Mouse (Mus musculus): ENCODE results near the gene 1700021F07Rik. TPM values are rescaled to one million over a fixed set of nuclear protein-coding genes. Genes with fewer than 3 reads are reported as not detected.

The 1700021F07Rik gene
- polyA plus RNA-seq, 1 experiment from 2014 or later, result not detected

- no peak overlapping the region for H3K27ac ChIP-seq (ENCODE audit: low read depth, low read length)
- H3K4me1 ChIP-seq (replicated peaks; ENCODE audit: control insufficient read depth, insufficient read depth, low read length), result no peaks in the 10 kb centered on the region
- no peaks in the 10 kb centered on the region for H3K9me3 ChIP-seq (ENCODE audit: control insufficient read depth)
- WGBS, result 67% methylated on average over 6 of the region's 6 CpGs
- H3K36me3 ChIP-seq (ENCODE audit: control insufficient read depth, insufficient read depth), result no peaks in the 10 kb centered on the region
- ATAC-seq, result no peak
- H3K9ac ChIP-seq (ENCODE audit: low read depth, low read length), result no peak overlapping the region
- no peak overlapping the region for H3K4me2 ChIP-seq (replicated peaks; ENCODE audit: low read depth)
- H3K4me3 ChIP-seq (ENCODE audit: low read depth, low read length), result no peak overlapping the region
- no peak for TF ChIP-seq CTCF (IDR thresholded peaks at IDR 0.05; ENCODE audit: low read depth)
- no peaks in the 10 kb centered on the region for H3K27me3 ChIP-seq (replicated peaks; ENCODE audit: control insufficient read depth, insufficient read depth, low read length)
Observed at GRCm38 (mm10) chr2:173550681-173551080, 28.3 kb downstream of the 1700021F07Rik start.

GRCm38 (mm10) chr2:173553863-173554262 is 31.5 kb downstream of the 1700021F07Rik start:
- ATAC-seq, result no peak
- no peak overlapping the region for H3K4me3 ChIP-seq (ENCODE audit: low read depth, low read length)

GRCm38 (mm10) chr2:173558754-173559396 is 36.5 kb downstream of the 1700021F07Rik start:
- no peak for ATAC-seq
- H3K4me1 ChIP-seq (replicated peaks; ENCODE audit: control insufficient read depth, insufficient read depth, low read length), result no peaks in the 10 kb centered on the region

More at GRCm38 (mm10) chr2:173553863-173554262, 31.5 kb downstream of the 1700021F07Rik start:
- H3K27ac ChIP-seq (ENCODE audit: low read depth, low read length), result no peak overlapping the region
- H3K4me1 ChIP-seq (replicated peaks; ENCODE audit: control insufficient read depth, insufficient read depth, low read length), result no peaks in the 10 kb centered on the region
- peak; percentile 78 for TF ChIP-seq CTCF (IDR thresholded peaks at IDR 0.05; ENCODE audit: low read depth)
- H3K9me3 ChIP-seq (ENCODE audit: control insufficient read depth), result no peaks in the 10 kb centered on the region
- H3K4me2 ChIP-seq (replicated peaks; ENCODE audit: low read depth), result no peak overlapping the region
- no peaks in the 10 kb centered on the region for H3K36me3 ChIP-seq (ENCODE audit: control insufficient read depth, insufficient read depth)
- H3K27me3 ChIP-seq (replicated peaks; ENCODE audit: control insufficient read depth, insufficient read depth, low read length), result no peaks in the 10 kb centered on the region
- 40% methylated on average over 9 of the region's 9 CpGs for WGBS
- H3K9ac ChIP-seq (ENCODE audit: low read depth, low read length), result no peak overlapping the region

GRCm38 (mm10) chr2:173561851-173562442 is 39.6 kb downstream of the 1700021F07Rik start:
- Histone ChIP-seq H3K36me3 (ENCODE audit: control insufficient read depth, insufficient read depth) (no peaks in the 10 kb centered on the region), H3K27ac (ENCODE audit: low read depth, low read length) (no peak overlapping the region), H3K9ac (ENCODE audit: low read depth, low read length) (no peak overlapping the region), H3K4me3 (ENCODE audit: low read depth, low read length) (no peak overlapping the region), H3K27me3 (replicated peaks; ENCODE audit: control insufficient read depth, insufficient read depth, low read length) (0 out of 2 replicates have a peak, but pooled peaks cover 4% of the 10 kb centered on the region), H3K9me3 (ENCODE audit: control insufficient read depth) (no peaks in the 10 kb centered on the region), H3K4me1 (replicated peaks; ENCODE audit: control insufficient read depth, insufficient read depth, low read length) (no peaks in the 10 kb centered on the region), H3K4me2 (replicated peaks; ENCODE audit: low read depth) (no peak overlapping the region)
- WGBS, result 40% methylated on average over 5 of the region's 5 CpGs
- ATAC-seq, result no peak
- TF ChIP-seq CTCF (IDR thresholded peaks at IDR 0.05; ENCODE audit: low read depth), result peak; percentile 93

More at GRCm38 (mm10) chr2:173558754-173559396, 36.5 kb downstream of the 1700021F07Rik start:
- Histone ChIP-seq H3K4me2 (replicated peaks; ENCODE audit: low read depth) (no peak overlapping the region), H3K4me3 (ENCODE audit: low read depth, low read length) (no peak overlapping the region), H3K27me3 (replicated peaks; ENCODE audit: control insufficient read depth, insufficient read depth, low read length) (0 out of 2 replicates have a peak, but pooled peaks cover 4% of the 10 kb centered on the region), H3K36me3 (ENCODE audit: control insufficient read depth, insufficient read depth) (no peaks in the 10 kb centered on the region), H3K27ac (ENCODE audit: low read depth, low read length) (no peak overlapping the region), H3K9me3 (ENCODE audit: control insufficient read depth) (no peaks in the 10 kb centered on the region), H3K9ac (ENCODE audit: low read depth, low read length) (no peak overlapping the region)
- whole genome bisulfite sequencing, result 51% methylated on average over 12 of the region's 12 CpGs
- no peak for TF ChIP-seq CTCF (IDR thresholded peaks at IDR 0.05; ENCODE audit: low read depth)

- peak; percentile 69 for TF ChIP-seq CTCF (IDR thresholded peaks at IDR 0.05; ENCODE audit: low read depth)
- H3K27me3 ChIP-seq (replicated peaks; ENCODE audit: control insufficient read depth, insufficient read depth, low read length), result 0 out of 2 replicates have a peak, but pooled peaks cover 4% of the 10 kb centered on the region
- WGBS, result 61% methylated on average over 7 of the region's 7 CpGs
- H3K4me2 ChIP-seq (replicated peaks; ENCODE audit: low read depth), result no peak overlapping the region
- H3K36me3 ChIP-seq (ENCODE audit: control insufficient read depth, insufficient read depth), result no peaks in the 10 kb centered on the region
- no peak overlapping the region for H3K4me3 ChIP-seq (ENCODE audit: low read depth, low read length)
- no peak for ATAC-seq
- H3K27ac ChIP-seq (ENCODE audit: low read depth, low read length), result no peak overlapping the region
- H3K9me3 ChIP-seq (ENCODE audit: control insufficient read depth), result no peaks in the 10 kb centered on the region
- no peaks in the 10 kb centered on the region for H3K4me1 ChIP-seq (replicated peaks; ENCODE audit: control insufficient read depth, insufficient read depth, low read length)
- H3K9ac ChIP-seq (ENCODE audit: low read depth, low read length), result no peak overlapping the region
Observed at GRCm38 (mm10) chr2:173563336-173563735, 41.0 kb downstream of the 1700021F07Rik start.

- peak; percentile 60 for TF ChIP-seq CTCF (IDR thresholded peaks at IDR 0.05; ENCODE audit: low read depth)
- Histone ChIP-seq H3K4me3 (ENCODE audit: low read depth, low read length) (no peak overlapping the region), H3K4me1 (replicated peaks; ENCODE audit: control insufficient read depth, insufficient read depth, low read length) (no peaks in the 10 kb centered on the region), H3K9ac (ENCODE audit: low read depth, low read length) (no peak overlapping the region), H3K36me3 (ENCODE audit: control insufficient read depth, insufficient read depth) (no peaks in the 10 kb centered on the region), H3K27me3 (replicated peaks; ENCODE audit: control insufficient read depth, insufficient read depth, low read length) (0 out of 2 replicates have a peak, but pooled peaks cover 4% of the 10 kb centered on the region), H3K27ac (ENCODE audit: low read depth, low read length) (no peak overlapping the region), H3K9me3 (ENCODE audit: control insufficient read depth) (no peaks in the 10 kb centered on the region), H3K4me2 (replicated peaks; ENCODE audit: low read depth) (no peak overlapping the region)
- 40% methylated on average over 9 of the region's 9 CpGs for WGBS
- ATAC-seq, result no peak
Observed at GRCm38 (mm10) chr2:173564179-173564578, 41.8 kb downstream of the 1700021F07Rik start.

Other genes starting within 250 kb of the 1700021F07Rik start
- 5.9 and 6.4 TPM in 2 replicates for gene Pmepa1, start 246.1 kb upstream of the 1700021F07Rik start, polyA plus RNA-seq (2015; fragmentation: Nextera tagmentation; extraction: Ambion mirVana)
- gene Ankrd60, start 55.8 kb downstream of the 1700021F07Rik start, polyA plus RNA-seq (2015; fragmentation: Nextera tagmentation; extraction: Ambion mirVana), result not detected in 2 replicates
- 42.0 and 42.1 TPM in 2 replicates for gene Rab22a, start 137.2 kb downstream of the 1700021F07Rik start, polyA plus RNA-seq (2015; fragmentation: Nextera tagmentation; extraction: Ambion mirVana)
- not detected in 2 replicates for gene 1700010B08Rik, start 196.8 kb downstream of the 1700021F07Rik start, polyA plus RNA-seq (2015; fragmentation: Nextera tagmentation; extraction: Ambion mirVana)
- 13.5 and 14.9 TPM in 2 replicates for gene Vapb, start 214.9 kb downstream of the 1700021F07Rik start, polyA plus RNA-seq (2015; fragmentation: Nextera tagmentation; extraction: Ambion mirVana)